Mouse (Mus musculus) kidney, embryonic 15.5 days (tissue): ENCODE measurements at regions not wholly inside any gene's neighbourhood (a gene's known extent, or its start where the extent isn't known, plus 50 kb on each side); places are given as distances from the start of the nearest gene placed in this dataset.
"Not testable (repeated sequence)": the region's sequence is repeated elsewhere in the genome, so short reads cannot be mapped to it uniquely, and the experiment has no call there.

Source experiments
- ATAC-seq: fragments of 200-750 bp; cut with Nextera tagmentation; replicated peaks from 2 replicates; pipeline ENCODE4 v1.8.0; 2017; ENCODE audit warnings: moderate TSS enrichment; ENCODE audit not compliant: low FRiP score
- H3K27ac ChIP-seq: fragments of 300-500 bp; sonication (generic); 2 replicates; pipeline ENCODE4 v1.5.1; 2015; ENCODE audit warnings: mild to moderate bottlenecking, inconsistent platforms
- H3K27me3 ChIP-seq: fragments of 300-500 bp; sonication (generic); 2 replicates; pipeline ENCODE4 v1.6.1; 2015; ENCODE audit warnings: inconsistent platforms
- H3K36me3 ChIP-seq: fragments of 300-500 bp; sonication (generic); 2 replicates; pipeline ENCODE4 v1.6.1; 2015; ENCODE audit warnings: inconsistent platforms
- H3K4me1 ChIP-seq: fragments of 300-500 bp; sonication (generic); 2 replicates; pipeline ENCODE4 v1.6.1; 2015; ENCODE audit warnings: inconsistent platforms
- H3K4me2 ChIP-seq: fragments of 300-500 bp; sonication (generic); 2 replicates; pipeline ENCODE4 v1.6.1; 2015; ENCODE audit warnings: moderate library complexity, mild to moderate bottlenecking, inconsistent platforms
- H3K4me3 ChIP-seq: fragments of 300-500 bp; sonication (generic); replicated peaks from 2 replicates; pipeline ENCODE4 v1.5.1; 2015; ENCODE audit warnings: mild to moderate bottlenecking, inconsistent platforms
- H3K9ac ChIP-seq: fragments of 300-500 bp; sonication (generic); 2 replicates; pipeline ENCODE4 v1.6.1; 2015; ENCODE audit warnings: mild to moderate bottlenecking, inconsistent platforms
- H3K9me3 ChIP-seq: fragments of 300-500 bp; sonication (generic); replicated peaks from 2 replicates; pipeline ENCODE4 v1.6.1; 2016; ENCODE audit warnings: inconsistent platforms
- WGBS: fragments of 180-500 bp; shearing (Covaris S2); methylation state at CpG from one replicate; pipeline ENCODE4 v1.1.7; 2015; ENCODE audit warnings: mixed read lengths; 5-methylcytosine and 5-hydroxymethylcytosine counted together

DNA sequence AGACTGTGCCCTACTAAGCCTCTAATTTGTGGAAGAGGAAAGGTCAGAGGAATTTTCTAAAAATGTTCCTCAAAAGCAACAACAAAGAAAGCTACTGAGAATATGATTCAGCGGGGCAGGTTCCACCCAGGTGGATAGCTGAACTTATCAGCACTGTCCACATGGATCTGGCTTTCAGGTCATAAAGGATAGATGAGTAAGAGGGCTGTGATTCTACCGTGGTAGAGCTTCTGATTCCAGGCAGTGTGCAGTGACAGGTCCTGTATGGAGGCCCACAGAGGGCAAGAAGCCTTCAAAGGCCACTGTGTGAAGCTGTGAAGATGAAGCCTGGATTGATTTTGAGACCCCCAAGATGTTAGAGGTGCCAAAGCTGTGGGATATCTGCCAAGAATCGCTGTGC lies 51.8 kb downstream of the Teddm3 start:
- H3K4me1 ChIP-seq, H3K36me3 ChIP-seq, H3K27me3 ChIP-seq, H3K4me3 ChIP-seq, H3K4me2 ChIP-seq, H3K27ac ChIP-seq, H3K9ac ChIP-seq, ATAC-seq, H3K9me3 ChIP-seq: not testable (repeated sequence)
- 66% methylated on average over 3 of the region's 3 CpGs for WGBS

DNA sequence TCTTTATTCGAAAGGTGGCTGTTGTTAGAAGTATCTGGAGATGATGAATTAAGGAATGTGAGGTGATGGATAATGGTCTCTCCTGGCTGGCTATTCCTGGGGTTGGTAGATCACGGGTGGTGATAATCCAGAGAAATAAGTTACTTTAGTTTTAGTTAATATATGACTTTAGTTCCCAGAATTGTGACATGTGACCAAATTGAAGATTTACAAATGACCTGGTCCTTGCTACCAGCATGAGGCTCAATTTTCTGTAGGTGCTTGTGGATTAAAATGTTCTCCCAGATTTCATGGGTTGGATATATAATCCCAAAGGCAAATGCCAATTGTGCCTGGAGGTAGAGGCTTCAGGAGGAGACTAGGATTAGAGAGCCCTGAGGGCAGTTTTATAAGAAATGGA lies 53.7 kb downstream of the Teddm3 start:
- not testable (repeated sequence) for H3K9me3 ChIP-seq, H3K4me2 ChIP-seq, H3K27ac ChIP-seq, H3K4me1 ChIP-seq, H3K27me3 ChIP-seq, H3K9ac ChIP-seq, H3K4me3 ChIP-seq, ATAC-seq, H3K36me3 ChIP-seq
- 81% methylated on average over 2 of the region's 2 CpGs for WGBS

DNA sequence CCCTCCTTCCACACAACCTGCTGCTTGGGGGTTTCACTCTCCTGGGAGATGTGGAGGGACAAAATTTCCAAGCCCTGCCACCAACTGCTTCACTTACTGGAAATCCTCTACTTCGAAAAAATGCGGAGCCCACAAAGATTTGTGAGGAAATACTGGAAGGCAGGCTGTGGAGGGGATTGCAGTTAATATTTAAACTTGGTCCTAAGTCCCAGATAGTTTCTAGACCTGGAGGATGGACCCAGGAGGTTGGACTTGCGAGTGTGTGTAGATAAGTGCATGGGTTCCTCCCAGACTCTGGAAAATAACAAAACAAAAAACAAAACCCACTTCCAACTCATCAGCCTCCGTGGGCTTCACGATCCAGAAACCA lies 79.0 kb downstream of the Teddm3 start:
- 0 out of 2 replicates have a peak, but pooled peaks have one; percentile 36 for ATAC-seq
- H3K9me3 ChIP-seq: no peaks in the 10 kb centered on the region
- H3K9ac ChIP-seq: no peak overlapping the region
- 54% methylated on average over 5 of the region's 5 CpGs for WGBS
- peak overlapping the region; percentile 36 for H3K4me2 ChIP-seq
- H3K27ac ChIP-seq: peak overlapping the region; percentile 51; the same call in 1 of the 2 replicates
- no peaks in the 10 kb centered on the region for H3K4me1 ChIP-seq
- no peaks in the 10 kb centered on the region for H3K36me3 ChIP-seq
- H3K27me3 ChIP-seq: no peaks in the 10 kb centered on the region
- H3K4me3 ChIP-seq: no peak overlapping the region

DNA sequence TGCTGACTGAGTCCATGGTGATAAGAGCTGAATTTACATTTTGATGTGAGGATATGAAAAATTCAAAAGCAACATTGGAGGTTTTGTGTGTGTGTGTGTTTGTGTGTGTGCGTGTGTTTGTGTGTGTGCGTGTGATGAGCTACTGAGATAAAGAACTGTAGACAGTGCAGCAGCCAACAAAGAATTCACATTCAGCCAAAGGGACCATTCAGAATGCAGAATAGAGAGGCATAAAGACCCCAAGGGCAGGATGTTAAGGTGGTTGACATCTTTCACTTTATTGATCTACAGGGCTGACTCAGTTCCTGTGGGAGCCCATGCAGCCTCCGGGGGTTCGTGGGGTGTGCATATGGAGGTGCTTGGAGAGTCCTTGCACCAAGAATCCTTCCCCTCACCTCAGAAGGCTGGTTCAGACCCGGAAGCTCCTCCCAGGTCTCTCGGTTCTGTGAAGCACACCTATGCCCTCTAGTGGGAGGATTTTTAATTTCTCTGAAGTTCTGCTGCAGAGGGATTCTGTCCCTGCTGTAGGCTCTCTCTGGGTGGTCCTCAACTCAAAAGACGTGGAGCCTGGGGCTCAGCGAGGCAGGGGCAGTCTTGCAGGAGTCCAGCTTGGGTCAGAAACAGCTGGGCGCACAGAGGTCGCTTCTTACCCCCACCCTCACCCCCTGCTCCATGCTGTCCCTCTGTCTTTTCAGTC lies 79.6 kb downstream of the Teddm3 start:
- H3K4me3 ChIP-seq, H3K9ac ChIP-seq: not testable (repeated sequence)
- H3K27ac ChIP-seq: peak overlapping the region; percentile 51; the same call in 1 of the 2 replicates

DNA sequence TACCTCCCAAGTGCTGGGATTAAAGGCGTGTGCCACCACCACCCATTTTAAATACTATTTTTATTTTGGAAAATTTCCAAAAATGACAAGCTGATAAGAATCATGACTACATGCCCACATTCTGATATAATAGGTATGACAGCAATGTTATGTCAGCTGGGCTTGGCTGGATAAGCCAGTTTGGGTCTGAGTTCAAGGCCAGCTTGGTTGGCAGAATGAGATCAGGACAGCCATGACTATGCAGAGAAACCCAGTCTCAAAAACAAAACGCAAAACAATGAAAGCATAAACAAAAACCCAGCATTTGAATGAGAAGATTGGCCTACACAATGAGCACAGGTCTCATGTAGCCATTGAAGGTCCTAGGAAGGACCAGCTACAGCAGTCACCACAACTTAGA lies 93.6 kb downstream of the Teddm3 start:
- H3K9ac ChIP-seq: no peak overlapping the region

More for the DNA sequence above, 79.6 kb downstream of the Teddm3 start:
- H3K4me2 ChIP-seq: peak overlapping the region; percentile 36
- H3K4me1 ChIP-seq, H3K9me3 ChIP-seq, H3K36me3 ChIP-seq, H3K27me3 ChIP-seq: not testable (repeated sequence)
- ATAC-seq: peak; percentile 86
- WGBS: 30% methylated on average over 8 of the region's 10 CpGs

DNA sequence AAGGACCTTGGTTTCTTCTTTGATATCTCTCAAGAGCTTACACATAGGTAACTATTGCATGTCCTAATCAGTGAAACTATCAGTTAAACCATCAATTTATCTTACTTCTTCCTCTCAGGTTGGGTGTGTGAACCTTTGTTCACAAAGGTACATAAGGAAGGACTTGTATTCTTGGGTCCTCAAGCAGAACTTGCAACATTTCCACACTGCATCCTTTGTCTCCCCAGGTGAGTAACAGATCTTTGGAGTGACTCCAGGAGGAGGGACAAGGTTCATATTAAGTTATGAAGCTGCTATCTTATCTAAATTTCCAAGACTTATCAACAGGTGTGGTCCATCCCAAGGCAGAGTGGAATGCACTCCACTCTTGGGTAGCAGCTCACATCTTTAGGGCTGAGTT lies 99.0 kb downstream of the Teddm3 start:
- Histone ChIP-seq H3K36me3 (no peaks in the 10 kb centered on the region), H3K27ac (no peak overlapping the region), H3K9ac (no peak overlapping the region), H3K9me3 (peaks cover 11% of the 10 kb centered on the region), H3K27me3 (no peaks in the 10 kb centered on the region), H3K4me3 (no peak overlapping the region), H3K4me1 (no peaks in the 10 kb centered on the region), H3K4me2 (no peak overlapping the region)
- no peak for ATAC-seq

More for the DNA sequence above, 93.6 kb downstream of the Teddm3 start:
- WGBS: 79% methylated on average over 2 of the region's 2 CpGs
- H3K36me3 ChIP-seq: no peaks in the 10 kb centered on the region
- no peaks in the 10 kb centered on the region for H3K4me1 ChIP-seq
- no peak for ATAC-seq
- no peak overlapping the region for H3K27ac ChIP-seq
- no peak overlapping the region for H3K4me2 ChIP-seq
- H3K4me3 ChIP-seq: no peak overlapping the region
- no peaks in the 10 kb centered on the region; the same call in 1 of the 2 replicates for H3K9me3 ChIP-seq
- H3K27me3 ChIP-seq: no peaks in the 10 kb centered on the region

DNA sequence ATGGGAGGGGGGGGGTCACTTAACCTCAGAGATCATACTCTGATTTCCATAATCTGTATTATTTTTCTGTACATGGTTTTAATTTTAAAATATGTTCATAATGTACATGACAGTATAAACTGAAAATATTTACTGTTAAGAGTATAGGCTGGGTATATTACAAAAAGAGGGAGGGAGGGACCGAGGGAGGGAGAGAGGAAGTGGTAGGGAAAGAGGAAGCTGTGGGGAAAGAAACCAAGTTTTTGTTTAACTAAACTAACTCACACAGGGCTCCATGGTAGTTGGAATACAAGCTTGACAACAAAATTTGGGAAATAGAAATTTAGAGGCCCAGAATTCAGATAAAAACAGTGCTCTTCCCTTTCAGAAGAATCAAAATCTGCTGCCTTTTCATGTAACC lies 131.7 kb downstream of the Teddm3 start:
- not testable (repeated sequence) for ATAC-seq, H3K4me3 ChIP-seq, H3K4me2 ChIP-seq, H3K9ac ChIP-seq, H3K36me3 ChIP-seq, H3K27ac ChIP-seq, H3K9me3 ChIP-seq, H3K27me3 ChIP-seq, H3K4me1 ChIP-seq
- 78% methylated on average over 1 of the region's 1 CpGs for WGBS

DNA sequence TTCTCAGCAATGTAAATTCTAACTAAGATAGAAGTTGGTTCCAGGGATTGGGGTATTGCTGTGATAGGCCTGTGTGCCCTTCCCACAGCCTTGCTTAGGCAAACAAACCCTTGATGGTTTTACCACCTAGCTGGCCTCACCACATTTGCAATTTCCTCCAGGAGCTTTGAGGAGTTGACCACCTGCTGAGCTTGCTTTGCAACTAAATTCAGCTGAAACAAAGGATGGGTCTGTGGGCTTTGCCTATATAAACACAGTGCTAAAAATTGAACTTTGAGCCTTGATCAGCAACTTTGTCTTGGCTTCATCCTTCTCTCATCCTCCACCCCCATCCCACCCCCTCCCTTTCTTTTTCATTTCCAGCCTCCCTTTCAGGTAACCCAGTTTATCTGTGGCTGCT lies 148.9 kb downstream of the Teddm3 start:
- no peak overlapping the region for H3K4me3 ChIP-seq
- no peak for ATAC-seq
- H3K9ac ChIP-seq: no peak overlapping the region
- H3K4me2 ChIP-seq: no peak overlapping the region
- no peaks in the 10 kb centered on the region for H3K36me3 ChIP-seq
- H3K27ac ChIP-seq: no peak overlapping the region
- no peaks in the 10 kb centered on the region for H3K4me1 ChIP-seq
- H3K27me3 ChIP-seq: no peaks in the 10 kb centered on the region
- peaks cover 5% of the 10 kb centered on the region; the same call in 1 of the 2 replicates for H3K9me3 ChIP-seq

DNA sequence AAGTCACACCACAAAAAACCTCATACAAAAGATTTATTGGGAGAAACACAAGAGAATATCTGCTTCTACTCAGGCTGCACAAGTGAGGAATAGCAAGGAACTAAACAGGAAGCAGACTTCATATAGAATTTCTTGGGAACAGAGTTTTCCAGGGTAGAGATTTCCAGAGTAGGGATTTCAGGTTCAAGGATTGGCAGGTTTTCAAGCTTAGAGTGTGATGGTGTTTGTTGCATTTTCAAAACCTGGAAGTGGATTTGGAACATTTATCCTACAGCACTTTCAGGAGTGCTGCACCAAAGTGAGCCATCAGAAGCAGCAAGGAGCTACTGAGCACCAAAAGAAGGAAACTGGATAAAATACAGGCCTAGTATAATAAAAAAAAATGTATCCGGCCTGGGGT lies 152.7 kb downstream of the Teddm3 start:
- Histone ChIP-seq H3K27ac (no peak overlapping the region), H3K4me3 (no peak overlapping the region), H3K27me3 (no peaks in the 10 kb centered on the region), H3K9me3 (peaks cover 5% of the 10 kb centered on the region; the same call in 1 of the 2 replicates), H3K4me2 (no peak overlapping the region), H3K36me3 (no peaks in the 10 kb centered on the region), H3K4me1 (no peaks in the 10 kb centered on the region), H3K9ac (no peak overlapping the region)
- 69% methylated on average over 1 of the region's 1 CpGs for WGBS
- no peak for ATAC-seq

DNA sequence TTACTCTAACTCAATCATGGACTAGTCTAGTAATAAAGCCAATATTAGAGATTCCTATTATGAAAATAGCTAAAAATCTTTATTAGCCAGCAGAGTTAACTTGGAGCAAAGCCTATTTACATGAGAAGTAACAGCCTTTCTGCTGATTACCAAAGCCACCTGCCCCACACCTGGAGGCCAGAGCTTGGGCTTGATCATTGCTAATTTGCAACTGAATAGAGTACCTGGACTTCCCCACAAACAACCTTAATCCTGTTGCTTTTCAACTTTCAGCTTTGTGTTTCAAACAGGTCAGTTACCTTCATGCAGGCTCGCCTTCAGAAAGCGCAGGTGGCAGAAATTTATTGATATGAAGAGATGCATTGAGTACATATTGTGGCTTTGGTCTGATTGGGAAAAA lies 163.3 kb downstream of the Teddm3 start:
- WGBS: 96% methylated on average over 2 of the region's 2 CpGs
- Histone ChIP-seq H3K4me3 (no peak overlapping the region), H3K27me3 (no peaks in the 10 kb centered on the region), H3K27ac (no peak overlapping the region), H3K4me2 (no peak overlapping the region), H3K9me3 (no peaks in the 10 kb centered on the region), H3K9ac (no peak overlapping the region), H3K36me3 (no peaks in the 10 kb centered on the region), H3K4me1 (no peaks in the 10 kb centered on the region)
- ATAC-seq: no peak

DNA sequence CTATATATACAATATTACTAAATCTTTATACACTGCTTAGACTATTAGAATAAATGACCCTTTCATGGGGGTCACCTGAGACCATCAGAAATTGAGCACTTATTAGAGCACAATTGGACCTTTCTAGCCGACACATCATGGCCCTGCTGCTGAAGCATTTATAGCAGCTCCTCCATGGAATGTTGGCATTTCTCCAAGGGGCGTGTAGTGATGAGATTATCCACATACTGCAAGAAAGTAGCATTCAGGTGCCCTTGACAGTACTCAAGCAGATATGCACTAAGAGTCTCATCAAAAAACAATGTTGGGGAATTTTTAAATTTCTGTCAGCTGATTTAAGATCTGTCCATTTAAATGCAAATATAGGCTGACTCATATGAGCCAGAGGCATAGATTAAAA lies 178.4 kb downstream of the Teddm3 start:
- H3K4me2 ChIP-seq: no peak overlapping the region
- 34% methylated on average over 2 of the region's 2 CpGs for WGBS
- H3K4me1 ChIP-seq: no peaks in the 10 kb centered on the region
- H3K36me3 ChIP-seq: no peaks in the 10 kb centered on the region
- no peak for ATAC-seq
- H3K27me3 ChIP-seq: no peaks in the 10 kb centered on the region
- no peak overlapping the region for H3K4me3 ChIP-seq
- H3K9me3 ChIP-seq: no peaks in the 10 kb centered on the region
- no peak overlapping the region for H3K9ac ChIP-seq
- H3K27ac ChIP-seq: no peak overlapping the region

DNA sequence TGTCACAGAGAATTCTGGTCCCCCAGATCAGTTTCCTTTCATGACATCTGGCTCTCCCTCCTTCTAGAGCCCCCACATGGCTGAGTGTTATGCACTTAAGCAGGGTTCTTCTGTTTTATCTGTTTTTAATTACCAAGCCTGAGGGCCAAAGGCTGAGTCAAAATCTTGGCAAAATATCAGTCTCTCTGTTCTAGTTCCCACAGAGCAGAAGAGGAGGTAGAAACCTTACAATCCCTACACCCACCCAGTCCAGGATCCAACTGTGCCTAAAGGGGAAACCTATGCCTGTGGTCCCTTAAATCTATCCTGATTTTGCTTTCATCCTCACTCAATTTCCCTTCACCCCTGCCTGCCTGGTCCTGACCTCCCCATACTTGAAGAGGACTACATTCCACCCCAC lies 181.4 kb downstream of the Teddm3 start:
- H3K9ac ChIP-seq: no peak overlapping the region
- no peak overlapping the region for H3K4me3 ChIP-seq
- no peaks in the 10 kb centered on the region for H3K27me3 ChIP-seq
- no peaks in the 10 kb centered on the region for H3K9me3 ChIP-seq
- no peaks in the 10 kb centered on the region for H3K4me1 ChIP-seq
- no peaks in the 10 kb centered on the region for H3K36me3 ChIP-seq
- H3K4me2 ChIP-seq: no peak overlapping the region
- no peak overlapping the region for H3K27ac ChIP-seq
- no peak for ATAC-seq

DNA sequence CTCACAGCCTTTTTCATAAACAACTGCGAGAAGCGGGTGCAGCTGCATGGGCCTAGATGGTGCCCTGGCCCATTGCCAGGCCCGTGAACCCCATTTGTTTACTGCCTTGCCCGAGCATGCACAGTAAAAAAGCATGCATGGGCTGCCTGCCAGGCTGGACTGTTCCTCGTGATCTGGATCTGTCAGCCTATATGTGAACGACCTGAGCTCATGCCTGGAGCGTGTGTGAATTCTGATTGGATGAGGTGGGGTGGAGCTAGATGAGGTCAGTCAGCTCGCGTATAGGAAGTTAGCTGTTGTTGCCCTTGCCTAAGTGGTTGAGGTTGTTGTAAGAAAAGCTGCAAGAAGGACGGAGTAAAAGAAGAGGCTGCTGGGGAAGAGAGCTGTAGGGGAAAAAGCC lies 194.9 kb downstream of the Teddm3 start:
- Histone ChIP-seq H3K4me3 (no peak overlapping the region), H3K4me1 (no peaks in the 10 kb centered on the region), H3K4me2 (no peak overlapping the region), H3K27ac (no peak overlapping the region), H3K9me3 (no peaks in the 10 kb centered on the region), H3K36me3 (no peaks in the 10 kb centered on the region), H3K9ac (no peak overlapping the region), H3K27me3 (no peaks in the 10 kb centered on the region)
- 70% methylated on average over 10 of the region's 10 CpGs for WGBS
- no peak for ATAC-seq
